Mouse (Mus musculus) midbrain, embryonic 12.5 days (tissue): ENCODE measurements at regions not wholly inside any gene's neighbourhood (a gene's known extent, or its start where the extent isn't known, plus 50 kb on each side); places are given as distances from the start of the nearest gene placed in this dataset.

Experiments used
- ATAC-seq: fragments of 200-750 bp; cut with Nextera tagmentation; 2 replicates; pipeline ENCODE4 v1.8.0; 2017; ENCODE audit warnings: low read depth, moderate TSS enrichment, moderate library complexity; ENCODE audit not compliant: low FRiP score
- H3K27ac ChIP-seq: fragments of 300-500 bp; sonication (generic); replicated peaks from 2 replicates; pipeline ENCODE4 v1.5.1; 2016; ENCODE audit warnings: mild to moderate bottlenecking
- H3K27me3 ChIP-seq: fragments of 300-500 bp; sonication (generic); 2 replicates; pipeline ENCODE4 v1.6.1; 2016; ENCODE audit warnings: mild to moderate bottlenecking
- H3K36me3 ChIP-seq: fragments of 300-500 bp; sonication (generic); 2 replicates; pipeline ENCODE4 v1.6.1; 2016
- H3K4me1 ChIP-seq: fragments of 300-500 bp; sonication (generic); 2 replicates; pipeline ENCODE4 v1.6.1; 2016
- H3K4me2 ChIP-seq: fragments of 300-500 bp; sonication (generic); replicated peaks from 2 replicates; pipeline ENCODE4 v1.6.1; 2016; ENCODE audit warnings: mild to moderate bottlenecking, moderate library complexity
- H3K4me3 ChIP-seq: fragments of 300-500 bp; sonication (generic); 2 replicates; pipeline ENCODE4 v1.5.1; 2016; ENCODE audit warnings: mild to moderate bottlenecking
- H3K9ac ChIP-seq: fragments of 300-500 bp; sonication (generic); replicated peaks from 2 replicates; pipeline ENCODE4 v1.6.1; 2016; ENCODE audit warnings: mild to moderate bottlenecking, moderate library complexity
- H3K9me3 ChIP-seq: fragments of 300-500 bp; sonication (generic); 2 replicates; pipeline ENCODE4 v1.6.1; 2016; ENCODE audit warnings: mild to moderate bottlenecking
- WGBS: fragments of 180-500 bp; shearing (Covaris S2); methylation state at CpG from one replicate; pipeline ENCODE4 v1.1.7; 2016; 5-methylcytosine and 5-hydroxymethylcytosine counted together

- Histone ChIP-seq H3K9ac (no peak overlapping the region), H3K27ac (peak overlapping the region; percentile 60), H3K4me3 (no peak overlapping the region), H3K27me3 (no peaks in the 10 kb centered on the region), H3K9me3 (no peaks in the 10 kb centered on the region), H3K36me3 (no peaks in the 10 kb centered on the region), H3K4me2 (no peak overlapping the region), H3K4me1 (0 out of 2 replicates have a peak, but pooled peaks cover 7% of the 10 kb centered on the region)
- 33% methylated on average over 4 of the region's 4 CpGs for WGBS
- ATAC-seq = peak; percentile 94
Measured at GRCm38 (mm10) chr3:8310379-8311128, 1299.3 kb downstream of the Zfp704 start.

- H3K4me1 ChIP-seq = 0 out of 2 replicates have a peak, but pooled peaks cover 7% of the 10 kb centered on the region
- WGBS = 87% methylated on average over 3 of the region's 3 CpGs
- no peak for ATAC-seq
Measured at GRCm38 (mm10) chr3:8307296-8307695, 1302.6 kb downstream of the Zfp704 start.

DNA sequence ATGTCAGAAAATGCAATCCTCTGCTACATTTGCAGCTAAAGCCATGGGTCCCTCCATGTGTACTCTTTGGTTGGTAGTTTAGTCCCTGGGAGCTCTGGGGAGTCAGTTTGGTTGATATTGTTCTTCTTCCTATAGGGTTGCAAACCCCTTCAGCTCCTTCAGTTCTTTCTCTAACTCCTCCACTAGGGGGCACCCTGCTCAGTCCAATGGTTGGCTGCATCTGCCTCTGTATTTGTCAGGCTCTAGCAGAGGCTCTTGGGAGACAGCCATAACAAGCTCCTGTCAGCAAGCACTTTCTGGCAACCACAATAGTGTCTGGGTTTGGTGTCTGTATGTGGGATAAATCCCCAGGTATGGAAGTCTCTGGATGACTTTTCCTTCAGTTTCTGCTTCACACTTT, 1305.1 kb downstream of the Zfp704 start:
- Histone ChIP-seq H3K27me3 (no peaks in the 10 kb centered on the region), H3K36me3 (no peaks in the 10 kb centered on the region), H3K4me2 (no peak overlapping the region), H3K4me1 (no peaks in the 10 kb centered on the region), H3K9ac (no peak overlapping the region), H3K4me3 (no peak overlapping the region), H3K9me3 (no peaks in the 10 kb centered on the region), H3K27ac (no peak overlapping the region)
- no peak for ATAC-seq

More at GRCm38 (mm10) chr3:8307296-8307695, 1302.6 kb downstream of the Zfp704 start:
- H3K9me3 ChIP-seq = no peaks in the 10 kb centered on the region
- H3K27me3 ChIP-seq = no peaks in the 10 kb centered on the region
- H3K9ac ChIP-seq = no peak overlapping the region
- no peak overlapping the region for H3K4me3 ChIP-seq
- no peak overlapping the region for H3K27ac ChIP-seq
- H3K36me3 ChIP-seq = no peaks in the 10 kb centered on the region
- no peak overlapping the region for H3K4me2 ChIP-seq

DNA sequence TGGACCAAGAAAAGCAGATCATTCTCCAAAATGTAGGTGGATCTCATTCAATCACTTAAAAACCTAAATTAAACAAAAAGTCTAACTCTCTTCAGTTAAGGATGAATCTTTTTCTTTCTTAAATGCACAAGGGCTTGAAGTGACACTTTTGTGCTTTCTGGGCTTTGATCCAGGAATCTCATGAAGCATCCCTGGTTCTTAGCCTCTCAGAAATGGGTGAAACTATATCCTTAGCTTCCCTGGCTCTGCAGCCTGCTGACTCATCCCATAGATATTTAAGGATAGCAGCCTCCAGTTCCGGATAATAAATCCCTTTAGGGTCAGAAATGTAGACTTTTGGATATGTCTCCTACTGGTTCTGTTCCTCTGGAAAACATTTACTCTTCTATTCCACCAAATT, 1316.8 kb downstream of the Zfp704 start:
- no peak overlapping the region for H3K4me2 ChIP-seq
- no peak overlapping the region for H3K9ac ChIP-seq
- no peaks in the 10 kb centered on the region for H3K4me1 ChIP-seq
- no peak overlapping the region for H3K4me3 ChIP-seq
- WGBS = 83% methylated on average over 1 of the region's 1 CpGs
- no peak overlapping the region for H3K27ac ChIP-seq
- no peaks in the 10 kb centered on the region for H3K36me3 ChIP-seq
- H3K27me3 ChIP-seq = no peaks in the 10 kb centered on the region
- H3K9me3 ChIP-seq = no peaks in the 10 kb centered on the region
- no peak for ATAC-seq

DNA sequence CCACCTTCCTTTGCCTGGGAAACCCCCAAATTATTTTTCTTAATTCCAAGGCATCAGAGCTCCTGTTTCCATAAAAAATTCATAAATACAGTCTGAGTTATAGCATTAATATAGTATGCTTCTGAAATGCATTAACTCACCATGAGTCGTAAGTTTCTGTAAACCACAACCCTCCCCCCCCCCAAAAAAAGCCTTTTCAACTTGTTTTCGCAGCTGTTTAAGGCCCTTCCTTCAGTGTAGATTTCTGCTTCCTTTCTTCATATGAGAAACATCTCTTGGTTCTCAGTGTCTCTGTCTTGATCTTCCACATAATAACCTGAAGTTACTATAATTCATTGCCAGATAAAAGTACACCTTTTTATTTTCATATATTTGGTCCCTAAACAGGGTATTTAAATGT, 1320.3 kb downstream of the Zfp704 start:
- no peak overlapping the region for H3K27ac ChIP-seq
- no peak for ATAC-seq
- H3K4me2 ChIP-seq = no peak overlapping the region
- H3K27me3 ChIP-seq = no peaks in the 10 kb centered on the region
- no peaks in the 10 kb centered on the region for H3K9me3 ChIP-seq
- 90% methylated on average over 2 of the region's 2 CpGs for WGBS
- H3K4me3 ChIP-seq = no peak overlapping the region
- no peaks in the 10 kb centered on the region for H3K4me1 ChIP-seq
- no peak overlapping the region for H3K9ac ChIP-seq
- no peaks in the 10 kb centered on the region for H3K36me3 ChIP-seq

DNA sequence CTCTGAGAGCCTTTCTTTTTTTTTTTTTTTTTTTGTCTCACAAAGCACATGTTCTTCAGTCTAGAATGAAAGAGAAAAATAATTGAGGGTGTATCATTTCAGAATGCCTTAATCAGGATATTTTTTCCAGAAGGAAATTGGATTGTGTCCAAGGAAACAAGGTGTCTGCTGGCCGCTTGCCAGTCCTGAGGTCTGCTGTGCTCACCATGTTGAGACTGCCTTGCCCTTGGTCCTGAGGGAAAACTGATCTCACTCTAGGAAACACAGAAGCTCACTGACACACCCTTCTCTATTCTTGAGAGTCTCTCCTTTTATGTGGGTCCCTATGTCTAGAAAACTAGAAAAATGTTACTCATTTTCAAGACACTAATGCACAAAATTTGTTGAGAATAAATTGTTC, 1321.4 kb downstream of the Zfp704 start:
- H3K4me2 ChIP-seq = no peak overlapping the region
- no peaks in the 10 kb centered on the region for H3K36me3 ChIP-seq
- WGBS = 90% methylated on average over 1 of the region's 1 CpGs

GRCm38 (mm10) chr3:8284655-8285428, 1325.0 kb downstream of the Zfp704 start:
- 73% methylated on average over 14 of the region's 14 CpGs for WGBS
- Histone ChIP-seq H3K36me3 (no peaks in the 10 kb centered on the region), H3K4me1 (no peaks in the 10 kb centered on the region), H3K27ac (no peak overlapping the region), H3K27me3 (no peaks in the 10 kb centered on the region), H3K9me3 (no peaks in the 10 kb centered on the region), H3K4me2 (no peak overlapping the region), H3K9ac (no peak overlapping the region), H3K4me3 (no peak overlapping the region)
- ATAC-seq = no peak

More for the DNA sequence above, 1321.4 kb downstream of the Zfp704 start:
- ATAC-seq = no peak
- Histone ChIP-seq H3K9ac (no peak overlapping the region), H3K27ac (no peak overlapping the region), H3K27me3 (no peaks in the 10 kb centered on the region), H3K4me3 (no peak overlapping the region), H3K9me3 (no peaks in the 10 kb centered on the region), H3K4me1 (no peaks in the 10 kb centered on the region)

- peak; percentile 65; the same call in 1 of the 2 replicates for ATAC-seq
Measured at GRCm38 (mm10) chr3:8282411-8282810, 1327.5 kb downstream of the Zfp704 start.

GRCm38 (mm10) chr3:8276661-8277060, 1333.2 kb downstream of the Zfp704 start:
- Histone ChIP-seq H3K36me3 (no peaks in the 10 kb centered on the region), H3K9ac (no peak overlapping the region), H3K27me3 (no peaks in the 10 kb centered on the region), H3K9me3 (no peaks in the 10 kb centered on the region), H3K27ac (no peak overlapping the region), H3K4me3 (no peak overlapping the region), H3K4me2 (no peak overlapping the region), H3K4me1 (no peaks in the 10 kb centered on the region)
- ATAC-seq = no peak
- WGBS = 69% methylated on average over 1 of the region's 1 CpGs

More at GRCm38 (mm10) chr3:8282411-8282810, 1327.5 kb downstream of the Zfp704 start:
- 76% methylated on average over 2 of the region's 2 CpGs for WGBS
- Histone ChIP-seq H3K9ac (no peak overlapping the region), H3K36me3 (no peaks in the 10 kb centered on the region), H3K4me1 (no peaks in the 10 kb centered on the region), H3K4me3 (no peak overlapping the region), H3K4me2 (no peak overlapping the region), H3K27ac (no peak overlapping the region), H3K9me3 (no peaks in the 10 kb centered on the region), H3K27me3 (no peaks in the 10 kb centered on the region)

DNA sequence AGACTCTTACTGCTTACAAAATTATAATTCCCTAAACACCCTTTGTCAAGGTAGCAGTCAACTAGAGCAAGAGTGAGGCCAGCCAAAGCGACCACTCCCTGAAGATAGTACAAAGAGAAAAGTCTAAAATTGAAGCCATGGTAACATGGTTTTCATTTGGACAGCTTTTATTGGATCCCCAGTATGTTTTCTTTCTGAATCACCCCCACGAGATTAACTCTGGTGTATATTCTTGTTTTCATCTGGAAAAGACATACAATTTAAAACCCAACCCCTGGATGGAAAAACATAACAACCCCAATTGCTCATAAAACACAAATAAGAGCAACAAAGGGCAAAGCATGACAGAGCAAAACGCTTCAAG, 1339.0 kb downstream of the Zfp704 start:
- ATAC-seq = no peak
- Histone ChIP-seq H3K9ac (no peak overlapping the region), H3K4me1 (no peaks in the 10 kb centered on the region), H3K4me2 (no peak overlapping the region), H3K9me3 (no peaks in the 10 kb centered on the region), H3K27ac (no peak overlapping the region), H3K27me3 (no peaks in the 10 kb centered on the region), H3K4me3 (no peak overlapping the region), H3K36me3 (no peaks in the 10 kb centered on the region)
- 76% methylated on average over 3 of the region's 3 CpGs for WGBS

DNA sequence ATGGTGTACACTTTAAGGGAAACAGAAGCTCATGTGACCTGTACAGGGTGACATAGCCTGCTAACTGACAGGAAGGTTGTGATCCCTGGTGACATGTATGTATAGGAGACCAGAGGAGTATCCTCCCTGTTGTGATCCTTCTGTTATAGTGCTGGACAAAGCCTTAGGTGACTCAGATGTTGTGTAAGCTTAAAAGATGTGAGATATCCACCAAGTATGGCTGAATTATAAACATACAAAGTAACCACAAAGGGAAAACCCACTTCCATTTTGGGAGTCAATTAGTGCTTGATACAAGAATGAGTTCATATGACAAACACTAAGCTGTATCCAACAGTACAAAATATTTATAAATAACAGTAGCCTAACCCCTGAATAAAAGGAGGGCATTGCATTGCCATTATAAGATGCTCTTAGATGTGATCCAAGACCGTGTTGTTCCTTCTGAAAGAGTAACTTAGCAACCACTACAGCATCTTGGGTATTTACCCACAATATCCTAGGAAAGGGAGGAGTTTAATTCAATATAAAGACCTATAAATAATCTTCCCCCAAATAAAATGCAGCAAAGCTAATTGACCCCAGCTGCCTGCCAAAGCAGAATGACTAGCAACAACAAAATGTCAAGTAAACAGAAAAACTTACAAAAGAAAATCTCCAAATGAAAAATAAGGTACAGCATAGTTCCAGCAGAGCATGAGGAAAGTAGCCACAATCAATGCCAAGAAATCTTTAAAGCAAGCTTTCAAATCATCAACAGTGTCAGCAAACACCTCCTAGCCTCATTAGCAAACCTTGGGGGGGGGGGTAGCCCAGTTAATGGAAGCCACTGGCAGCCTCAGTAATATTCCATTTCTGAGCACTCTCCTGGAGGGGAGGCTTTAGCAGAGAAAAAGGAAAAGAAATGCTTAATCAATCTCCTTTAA, 1339.6 kb downstream of the Zfp704 start:
- Histone ChIP-seq H3K36me3 (no peaks in the 10 kb centered on the region), H3K4me3 (no peak overlapping the region), H3K4me2 (no peak overlapping the region), H3K4me1 (no peaks in the 10 kb centered on the region), H3K27me3 (no peaks in the 10 kb centered on the region), H3K27ac (no peak overlapping the region), H3K9ac (no peak overlapping the region), H3K9me3 (no peaks in the 10 kb centered on the region)
- WGBS = 54% methylated on average over 1 of the region's 1 CpGs
- ATAC-seq = no peak; the same call in 1 of the 2 replicates

DNA sequence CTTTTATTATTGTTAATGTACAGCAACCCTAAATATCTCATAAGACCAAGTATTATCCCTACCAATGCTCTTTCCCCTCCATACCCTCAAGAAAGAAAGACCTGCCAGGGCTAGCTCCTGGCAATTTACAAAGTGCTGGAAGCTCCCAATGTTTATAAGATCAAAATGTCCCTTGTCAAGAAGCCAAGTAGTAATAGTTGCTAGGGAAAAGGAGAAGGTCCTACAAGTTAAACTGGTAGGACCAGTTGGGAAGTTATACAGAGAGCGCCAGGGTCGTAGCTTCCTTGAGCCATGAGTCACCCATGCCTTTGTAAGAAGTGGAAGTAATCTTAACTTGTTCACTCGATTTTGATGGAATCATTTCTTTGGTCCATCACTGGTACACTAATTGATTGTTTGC, 1344.1 kb downstream of the Zfp704 start:
- no peak for ATAC-seq
- Histone ChIP-seq H3K4me1 (no peaks in the 10 kb centered on the region), H3K27me3 (no peaks in the 10 kb centered on the region), H3K36me3 (no peaks in the 10 kb centered on the region), H3K4me3 (no peak overlapping the region), H3K27ac (no peak overlapping the region), H3K9ac (no peak overlapping the region), H3K9me3 (no peaks in the 10 kb centered on the region), H3K4me2 (no peak overlapping the region)
- 80% methylated on average over 3 of the region's 3 CpGs for WGBS
